Mouse (Mus musculus) layer of hippocampus, adult 18-20 months (tissue): ENCODE measurements around the gene Swsap1. TPM values are rescaled to one million over a fixed set of nuclear protein-coding genes. Genes with fewer than 3 reads are reported as not detected.

ENCODE experiments used
- DNase-seq, 2 experiments: peaks; one replicate each; pipeline ENCODE4 v3.0.0; 2022; ENCODE audit warnings: low spot score in 2 of 2
- long read RNA-seq: library from polyadenylated mRNA; stranded (forward); transcript quantifications from one replicate; pipeline ENCODE4 v2.0.0, GENCODE M21; 2021
- total RNA-seq, 2 experiments: library from RNA; stranded (reverse); gene quantifications; 2 replicates each; pipeline ENCODE4 v1.2.3; 2021

The Swsap1 gene
- 10 to 100 TPM; 13.3 to 13.7 TPM for total RNA-seq
- long read RNA-seq, transcript Swsap1-201 (2 exons, 1,838 nt) = major isoform, 13 of 15 reads
- long read RNA-seq, partial matches to known transcripts = 1 of 15 reads
- long read RNA-seq, other reads (novel, unspliced or antisense) = 1 of 15 reads

DNA sequence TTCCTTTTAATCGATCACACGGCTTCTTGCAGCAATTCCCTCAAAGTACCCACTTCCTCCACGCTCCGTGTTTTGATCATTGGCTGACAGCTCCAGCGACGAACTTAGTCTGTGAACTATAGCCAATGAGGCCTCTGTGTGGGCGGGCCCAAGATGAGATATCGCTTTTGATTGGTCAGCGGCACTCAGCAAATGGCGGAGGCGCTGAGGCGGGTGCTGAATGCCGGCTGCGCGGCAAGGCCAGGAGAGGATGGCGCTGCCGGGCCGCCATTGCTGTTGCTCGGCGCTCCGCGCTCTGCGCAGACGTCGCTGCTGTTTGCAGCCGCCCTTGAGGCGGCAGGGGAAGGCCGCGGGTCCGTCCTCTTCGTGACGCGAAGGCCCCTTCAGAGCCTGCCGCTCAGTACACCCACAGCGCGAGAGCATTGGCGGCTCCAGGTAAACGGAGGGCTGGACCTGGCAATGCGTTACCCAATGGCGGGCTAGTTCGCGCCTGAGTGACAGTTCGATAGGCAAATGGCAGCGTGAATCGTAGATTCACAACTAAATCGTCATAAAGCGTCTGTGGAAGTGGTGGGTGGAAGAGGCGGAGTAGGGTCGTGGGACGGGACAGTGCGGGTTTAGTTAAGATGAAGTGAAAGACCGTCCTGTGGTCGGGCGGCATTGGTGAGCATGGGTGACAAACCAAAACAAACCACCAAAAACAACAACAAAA, at the start of gene Swsap1:
Gene Swsap1 (plus strand): TSS at position 186 of the 712 bp plus-strand sequence.
- peak; percentile 99 to 100 for DNase-seq

GRCm38 (mm10) chr9:21908216-21908615, 47.3 kb upstream of the Swsap1 start:
- no peak for DNase-seq

DNA sequence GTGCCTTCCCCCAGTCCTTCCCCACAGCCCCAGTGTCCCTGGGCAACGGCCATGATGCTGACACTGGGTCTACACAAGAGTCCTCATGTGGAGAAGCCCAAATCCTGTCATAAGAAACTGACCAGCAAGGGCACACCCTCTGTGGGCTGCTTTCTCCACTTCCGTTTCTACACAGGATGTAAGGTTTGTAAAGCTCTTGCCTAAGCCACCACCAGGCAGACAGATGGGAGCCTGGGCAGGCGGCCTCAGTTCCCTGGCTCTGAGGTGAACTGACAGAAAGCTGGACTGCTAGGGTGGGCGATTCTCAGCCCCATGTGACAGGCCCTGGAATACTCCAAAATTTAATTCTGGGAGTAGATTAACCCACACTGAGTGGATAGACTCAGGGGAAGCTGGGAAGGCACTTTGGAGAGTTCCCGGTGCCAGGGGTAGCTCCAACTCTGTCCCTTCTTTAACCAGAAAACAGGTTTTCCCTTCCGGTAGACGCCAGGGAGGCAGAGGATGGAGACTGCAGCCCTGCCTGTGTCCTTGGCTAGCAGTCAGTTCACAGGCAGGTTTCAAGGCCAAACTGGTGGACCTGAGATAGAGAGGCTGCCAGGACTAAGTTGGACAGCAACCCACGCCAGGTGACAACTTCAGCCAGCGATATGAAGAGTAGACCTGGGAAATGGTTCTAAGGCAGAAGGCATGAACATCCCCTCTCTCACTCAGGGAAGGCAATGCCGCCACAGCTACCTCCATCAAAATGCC, 45.9 kb upstream of the Swsap1 start:
- no peak for DNase-seq

DNA sequence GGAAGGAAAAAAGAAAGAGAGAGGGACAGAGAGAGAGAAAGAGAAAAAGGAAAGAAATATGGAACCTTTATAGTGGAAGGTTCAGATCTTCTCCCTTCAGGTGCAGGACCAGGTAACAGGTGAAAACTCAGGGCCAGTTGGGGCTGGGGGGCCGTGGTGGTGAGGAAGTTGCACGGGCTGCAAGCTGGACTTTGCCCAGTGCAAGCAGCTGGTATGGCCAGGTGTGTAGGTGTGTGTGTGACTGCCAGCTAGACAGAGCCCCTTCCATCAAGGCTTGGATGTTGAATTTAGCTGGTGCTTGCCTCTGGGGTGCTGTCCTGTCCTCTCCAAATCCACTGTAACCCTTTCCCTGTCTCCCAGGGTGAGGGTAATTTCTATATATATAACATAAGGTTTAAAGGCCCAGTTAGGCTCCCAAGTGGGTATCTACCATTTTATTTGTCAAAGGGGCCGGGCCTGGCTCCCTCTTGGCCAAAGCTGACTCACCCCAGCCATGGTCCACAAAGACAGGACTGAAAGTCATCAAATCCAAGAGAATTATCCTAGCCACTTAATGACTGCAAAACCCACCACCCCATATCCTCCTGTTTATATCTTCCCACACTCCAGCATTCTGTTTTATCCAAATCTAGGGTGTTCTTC, 38.6 kb upstream of the Swsap1 start:
- DNase-seq = no peak

GRCm38 (mm10) chr9:21917493-21918034, 38.0 kb upstream of the Swsap1 start:
- peak; percentile 91 to 93 for DNase-seq

DNA sequence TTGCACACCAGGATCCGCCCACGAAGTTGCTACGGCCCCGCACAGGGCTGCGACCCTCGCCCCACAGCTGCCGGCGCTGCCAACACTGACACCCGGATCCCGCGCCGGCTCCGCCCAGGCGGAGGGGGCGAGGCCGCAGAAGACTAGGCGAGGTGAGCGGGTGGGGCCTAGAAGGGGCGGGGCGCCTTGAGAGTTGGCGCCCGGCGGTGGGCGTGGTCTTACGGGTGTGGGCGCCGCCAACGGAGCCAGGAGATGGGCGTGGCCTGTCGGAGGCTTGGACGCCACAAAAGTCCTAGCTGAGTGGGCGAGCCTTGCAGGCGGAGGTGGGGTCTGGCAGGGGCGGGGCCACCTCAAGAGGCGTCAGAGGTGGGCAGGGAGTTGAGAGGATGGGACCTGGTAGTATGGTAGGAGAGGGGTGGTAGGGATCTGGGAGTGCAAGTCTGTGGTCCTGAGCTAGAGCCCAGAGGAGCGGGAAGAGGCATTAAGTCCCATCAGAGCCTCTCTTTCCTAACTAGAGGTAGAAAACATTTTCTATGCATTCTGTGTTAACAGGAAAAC, 37.4 kb upstream of the Swsap1 start, which contains the start of gene Rab3d:
Gene Rab3d (minus strand): TSS at position 158 of the 558 bp plus-strand sequence.
- DNase-seq = peak; percentile 89 to 94

DNA sequence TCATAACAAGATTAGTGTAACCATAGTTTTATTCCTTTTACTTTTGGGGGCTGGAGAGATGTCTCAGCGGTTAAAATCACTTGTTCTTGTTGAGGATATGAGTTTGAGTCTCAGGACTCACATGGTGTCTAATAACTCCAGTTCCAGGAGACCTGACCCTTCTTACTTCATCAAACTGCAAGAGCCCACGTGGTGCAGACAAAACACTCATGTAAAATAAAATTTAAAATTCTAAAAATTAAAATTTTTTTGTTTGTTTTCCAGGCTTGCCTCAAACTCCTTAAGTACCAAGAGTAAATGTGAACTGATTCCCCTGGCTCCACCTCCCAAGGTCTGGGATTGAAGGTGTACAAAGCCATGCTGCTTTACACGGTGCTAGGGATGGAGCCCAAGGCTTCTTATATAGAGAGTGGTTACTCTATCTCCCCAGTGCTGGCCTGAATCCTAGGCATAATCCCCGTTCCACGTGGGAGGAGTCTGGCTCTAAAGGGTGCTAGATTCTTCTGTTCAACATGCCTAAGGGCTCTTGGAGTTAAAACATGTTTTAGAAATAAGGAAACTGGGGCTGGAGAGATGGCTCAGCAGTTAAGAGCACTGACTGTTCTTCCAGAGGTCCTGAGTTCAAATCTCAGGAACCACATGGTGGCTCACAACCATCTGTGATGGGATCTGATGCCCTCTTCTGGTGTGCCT, 36.7 kb upstream of the Swsap1 start:
- peak in 1 of 2 experiments; percentile 39 for DNase-seq

GRCm38 (mm10) chr9:21923036-21923435, 32.5 kb upstream of the Swsap1 start:
- no peak for DNase-seq

DNA sequence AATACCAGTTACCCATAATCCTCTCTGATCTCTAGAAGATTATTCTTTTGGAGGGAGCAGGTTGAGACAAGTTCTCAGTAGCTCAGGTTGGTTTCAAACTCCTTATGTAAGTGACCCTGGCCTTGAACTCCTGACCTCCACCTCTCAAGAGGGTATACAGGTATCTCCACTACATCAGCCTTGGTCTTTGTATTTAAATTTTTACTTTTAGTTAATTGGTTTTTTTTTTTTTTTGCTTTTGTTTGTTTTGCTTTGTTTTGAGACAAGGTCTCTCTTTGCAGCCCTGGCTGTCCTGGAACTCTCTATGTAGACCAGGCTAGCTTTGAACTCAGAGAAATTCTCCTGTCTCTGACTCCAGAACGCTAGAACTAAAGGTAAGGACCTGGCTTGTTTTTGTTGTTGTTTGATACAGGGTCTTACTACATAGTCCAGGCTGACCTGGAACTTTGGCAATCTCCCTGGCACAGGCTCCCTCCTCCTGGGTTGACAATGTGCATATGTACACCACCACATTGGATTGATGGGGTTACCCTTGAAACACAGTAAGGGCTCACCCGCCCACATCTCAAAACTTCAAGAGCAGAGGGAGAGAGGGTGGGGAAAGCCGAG, 32.0 kb upstream of the Swsap1 start:
- no peak for DNase-seq

DNA sequence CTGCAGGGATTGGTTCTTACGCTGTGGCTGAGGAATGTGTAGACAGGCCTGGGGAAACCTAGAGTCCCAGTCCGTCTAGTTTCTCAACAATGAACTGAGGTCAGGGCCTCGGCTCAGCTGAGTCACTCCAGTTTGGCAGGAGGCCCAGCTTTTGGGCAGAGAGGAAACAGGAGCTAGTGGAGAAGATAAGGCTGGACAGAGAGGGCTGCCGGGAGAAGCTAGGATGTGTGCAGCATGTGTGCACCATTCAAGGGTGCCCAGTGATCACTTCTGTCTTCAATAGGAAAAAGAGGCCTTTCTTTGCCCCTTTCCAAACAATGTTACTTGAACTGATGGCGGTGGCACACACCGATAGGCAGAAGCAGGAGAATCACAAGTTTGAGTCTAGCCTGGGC, 31.5 kb upstream of the Swsap1 start:
- peak in 1 of 2 experiments; percentile 43 for DNase-seq

DNA sequence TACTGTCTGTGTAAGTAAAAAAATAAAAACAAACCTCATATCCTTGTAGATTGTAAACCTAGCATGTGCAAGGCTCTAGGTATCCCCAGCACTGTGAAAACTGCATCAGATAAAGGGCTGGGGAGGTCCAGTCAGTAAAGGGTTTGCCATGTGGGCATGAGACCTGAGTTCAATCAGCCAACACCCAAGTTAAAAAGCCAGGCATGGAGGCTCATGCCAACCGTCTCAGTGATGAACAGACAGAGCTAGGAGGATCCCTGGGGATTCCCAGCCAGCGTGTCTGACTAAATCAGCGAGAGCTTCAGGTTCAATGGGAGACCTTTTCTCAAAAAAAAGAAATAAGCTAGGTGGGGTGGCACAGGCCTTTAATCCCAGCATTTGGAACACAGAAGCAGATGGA, 30.5 kb upstream of the Swsap1 start:
- no peak for DNase-seq

DNA sequence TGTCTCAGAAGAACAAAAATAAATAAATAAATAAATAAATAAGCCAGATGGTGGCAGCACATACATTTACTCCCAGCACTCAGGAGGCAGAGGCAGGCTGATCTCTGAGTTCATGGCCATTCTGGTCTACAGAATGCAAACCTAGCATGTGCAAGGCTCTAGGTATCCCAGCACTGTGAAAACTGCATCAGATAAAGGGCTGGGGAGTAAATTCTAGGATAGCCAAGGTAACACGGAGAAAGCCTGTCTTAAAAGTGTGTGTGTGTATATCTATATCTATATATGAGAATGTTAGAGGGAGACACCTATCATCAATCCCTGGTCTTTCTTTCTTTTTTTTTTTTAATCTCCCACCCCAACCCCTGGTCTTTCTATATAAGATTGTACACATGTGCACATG, 30.0 kb upstream of the Swsap1 start:
- no peak for DNase-seq

DNA sequence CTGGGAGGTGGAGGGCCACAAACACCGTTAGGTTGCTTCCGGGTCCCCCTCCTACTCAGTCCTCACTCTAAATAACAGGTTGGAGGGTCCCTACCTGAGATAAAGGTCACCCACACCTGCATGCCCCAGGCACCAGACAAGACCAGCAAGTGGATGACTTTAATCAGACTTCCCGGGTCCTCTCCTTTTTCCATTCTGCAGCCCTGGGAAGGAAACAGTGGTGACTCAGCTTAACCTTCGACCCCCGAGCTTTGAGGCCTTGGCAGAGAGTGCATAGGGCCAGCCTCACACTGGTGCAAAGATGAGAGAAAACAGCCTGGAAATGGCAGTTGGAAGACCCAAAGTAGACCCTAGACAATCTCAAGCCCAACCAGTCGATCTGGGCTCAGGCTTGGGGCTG, 29.4 kb upstream of the Swsap1 start:
- no peak for DNase-seq

- peak in 1 of 2 experiments; percentile 28 for DNase-seq
These were observed 28.8 kb upstream of the Swsap1 start for GRCm38 (mm10) chr9:21926784-21927183.

GRCm38 (mm10) chr9:21927208-21927753, 28.3 kb upstream of the Swsap1 start, which contains the start of the genes Ccdc159 and Tmem205:
Gene Ccdc159 (plus strand): TSS chr9:21927471.
Gene Tmem205 (minus strand): TSS chr9:21927556.
- peak; percentile 93 to 94 for DNase-seq

DNA sequence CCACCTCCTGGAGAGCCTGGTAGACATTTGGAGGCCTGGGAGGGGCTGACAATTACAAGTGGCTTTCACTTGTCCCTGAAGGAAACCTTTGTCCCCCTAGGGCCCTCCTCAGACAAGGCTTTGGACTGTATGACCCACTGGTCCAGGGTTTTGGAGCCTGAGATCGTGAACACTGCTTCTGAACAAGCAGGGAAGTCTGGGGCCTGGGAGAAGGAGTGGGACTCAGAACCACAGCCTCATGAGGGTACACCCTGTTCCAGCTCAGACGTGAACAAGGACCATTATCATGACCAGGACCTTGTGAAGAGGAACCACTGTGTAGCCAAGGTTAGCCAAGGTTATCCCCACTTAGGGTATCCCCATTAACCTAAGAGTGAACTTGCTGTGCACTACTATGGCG, 26.3 kb upstream of the Swsap1 start:
- no peak for DNase-seq

GRCm38 (mm10) chr9:21932006-21932405, 23.5 kb upstream of the Swsap1 start:
- no peak for DNase-seq

DNA sequence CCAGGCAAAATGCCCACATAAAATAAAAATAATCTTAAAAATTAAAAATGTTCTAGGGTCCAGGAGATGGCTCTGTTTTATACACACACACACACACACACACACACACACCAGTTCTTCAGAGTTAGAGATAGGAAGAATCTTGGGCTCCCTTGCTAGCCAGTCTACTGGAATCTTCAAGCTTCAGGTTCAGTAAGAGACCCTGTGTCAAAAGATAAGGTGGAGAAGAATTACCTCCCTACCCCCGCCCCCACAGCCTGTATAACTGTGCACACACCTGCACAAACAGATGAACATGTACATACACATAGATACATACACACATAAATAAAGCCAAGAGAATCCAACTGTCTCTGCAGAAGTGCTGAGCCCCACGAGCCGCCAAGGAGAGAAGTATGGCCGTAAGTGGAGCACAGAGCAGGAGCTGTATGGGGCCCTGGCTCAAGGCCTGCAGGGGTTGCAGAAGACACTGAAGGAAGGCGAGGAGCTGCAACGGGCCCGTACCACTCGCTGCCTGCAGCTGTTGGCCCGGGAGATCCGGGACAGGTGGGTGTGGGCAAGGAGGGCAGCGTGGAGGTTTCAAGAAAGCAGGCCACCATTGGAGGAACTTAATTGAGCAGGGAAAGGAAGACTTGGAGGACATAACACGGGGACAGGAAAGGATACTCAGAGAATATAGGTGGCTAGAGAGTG, 23.0 kb upstream of the Swsap1 start:
- no peak for DNase-seq

GRCm38 (mm10) chr9:21934021-21934420, 21.5 kb upstream of the Swsap1 start:
- no peak for DNase-seq
